Mouse (Mus musculus) CD4-positive helper T cell, adult 2 months (primary cell): ENCODE data around the gene Pax7.

Experiments used
- DNase-seq: peaks from one replicate; pipeline ENCODE4 v3.0.0-alpha.2; 2012; ENCODE audit warnings: low read depth, missing footprints, low spot score

The Pax7 gene

DNA sequence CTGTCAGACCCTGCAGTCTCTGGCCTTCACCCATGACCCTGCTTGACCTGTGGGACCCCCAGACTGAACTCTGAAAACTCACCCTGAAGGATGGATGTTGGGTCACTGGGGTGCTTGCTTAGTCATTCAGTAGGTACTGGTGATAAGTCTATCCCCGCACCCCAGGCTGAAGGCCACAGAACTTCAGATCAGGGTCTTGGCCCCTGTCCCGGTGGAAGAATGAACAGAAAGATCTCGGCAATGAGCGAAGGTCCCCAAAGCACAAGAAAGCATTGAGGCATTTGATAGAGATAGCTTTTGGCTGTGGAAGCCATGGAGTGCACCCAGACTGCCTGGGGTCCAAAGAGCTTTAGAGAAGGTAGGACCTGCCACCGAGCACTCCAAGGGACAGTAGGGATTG, 82.4 kb downstream of the Pax7 start:
- DNase-seq, result no peak

DNA sequence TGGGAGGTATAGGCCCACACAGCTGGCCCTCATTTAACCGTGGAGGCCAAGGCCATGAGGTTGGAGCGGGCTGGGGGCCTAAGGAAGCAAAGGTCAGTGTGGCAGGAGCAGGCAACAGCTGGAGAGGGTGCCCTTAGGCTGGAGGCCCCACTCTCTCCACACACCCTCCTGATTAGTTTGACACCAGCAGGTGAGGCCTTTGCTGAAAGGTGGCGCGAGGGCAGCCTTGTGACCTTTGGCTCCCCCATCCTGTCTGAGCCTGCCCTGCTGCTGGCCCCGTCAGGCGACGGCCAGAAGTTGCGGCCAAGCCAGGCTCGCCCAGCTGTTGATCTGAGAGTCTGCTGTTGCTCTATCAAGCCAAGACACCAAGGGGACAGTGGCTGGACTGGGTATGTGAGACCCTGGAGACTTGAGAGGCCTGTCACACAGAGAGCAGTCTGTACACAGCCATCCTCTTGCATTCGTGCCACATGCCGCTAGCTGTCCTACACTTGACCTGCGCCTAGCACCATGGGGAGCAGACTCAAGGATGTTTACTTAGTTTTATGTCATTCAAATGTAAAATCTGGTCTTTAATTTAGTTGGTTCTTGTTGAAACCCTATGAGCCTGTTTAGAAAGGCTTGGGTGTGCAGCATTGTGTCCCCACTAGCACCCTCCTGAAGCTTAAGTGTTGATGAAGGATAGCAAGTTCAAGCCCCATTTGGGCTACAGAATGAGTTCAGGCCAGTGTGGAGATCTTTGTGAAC, 86.0 kb downstream of the Pax7 start:
- no peak for DNase-seq

DNA sequence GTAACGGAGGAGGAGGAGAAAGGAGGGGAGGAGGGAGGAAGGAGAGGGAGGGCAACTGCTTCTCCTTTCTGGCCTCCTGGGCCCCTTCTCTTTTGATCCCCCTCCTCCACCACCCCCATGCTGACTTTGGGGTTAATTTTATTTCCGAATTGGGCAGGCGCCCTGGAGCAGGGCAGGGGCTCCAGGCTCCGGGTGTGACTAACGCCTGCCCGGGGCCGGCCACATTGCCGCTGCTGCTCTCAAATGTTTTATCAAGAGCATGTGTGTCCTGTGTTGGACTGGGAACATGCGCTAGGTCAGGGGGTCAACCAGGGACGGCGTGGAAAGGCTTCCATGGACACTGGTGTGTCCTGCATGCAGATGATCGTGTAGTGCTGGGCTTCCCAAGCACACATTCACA, 87.2 kb downstream of the Pax7 start:
- no peak for DNase-seq

GRCm38 (mm10) chr4:139744765-139745395, 88.4 kb downstream of the Pax7 start:
- no peak for DNase-seq

- DNase-seq, result no peak
Observed at GRCm38 (mm10) chr4:139743626-139744025, 89.7 kb downstream of the Pax7 start.

- no peak for DNase-seq
Observed at GRCm38 (mm10) chr4:139737035-139737434, 96.3 kb downstream of the Pax7 start.

DNA sequence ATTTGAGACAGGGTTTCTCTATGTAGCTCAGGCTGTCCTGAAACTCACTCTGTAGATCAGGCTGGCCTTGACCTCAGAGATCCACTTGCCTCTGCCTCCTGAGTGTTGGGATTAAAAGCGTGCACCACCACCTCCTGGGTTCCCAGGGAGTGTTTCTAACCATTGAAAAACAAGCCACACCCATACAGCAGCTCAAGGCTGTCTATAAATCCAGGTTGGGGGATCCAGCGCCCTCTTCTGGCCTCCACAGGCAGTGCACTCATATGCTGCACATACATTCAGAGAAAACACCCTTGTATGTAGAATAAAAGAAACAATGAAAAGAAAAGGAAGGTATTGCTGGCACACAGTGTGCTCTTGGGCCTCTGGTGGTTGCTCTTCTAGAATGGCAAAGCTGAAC, 106.2 kb downstream of the Pax7 start:
- no peak for DNase-seq

DNA sequence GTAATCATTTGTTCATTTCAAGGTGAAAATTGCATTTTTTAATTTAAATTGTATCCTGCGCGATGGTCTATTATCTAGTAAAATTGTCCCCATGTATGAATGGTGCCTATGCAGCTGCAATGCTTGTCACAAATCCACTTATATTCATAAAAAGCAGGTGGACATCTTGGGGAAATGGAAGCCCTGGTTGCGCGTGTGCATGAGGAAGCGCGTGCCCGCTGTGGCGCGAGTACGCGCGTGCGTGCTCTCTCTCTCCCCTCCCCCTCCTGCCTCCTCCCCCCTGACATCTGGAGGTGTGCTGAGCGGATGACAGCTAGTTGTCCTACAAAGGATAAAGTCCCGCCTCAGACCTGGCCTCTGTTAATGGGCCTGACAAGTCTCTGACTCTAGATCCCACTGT, 107.9 kb downstream of the Pax7 start:
- no peak for DNase-seq

- DNase-seq, result no peak
Observed at GRCm38 (mm10) chr4:139724296-139724695, 109.0 kb downstream of the Pax7 start.

DNA sequence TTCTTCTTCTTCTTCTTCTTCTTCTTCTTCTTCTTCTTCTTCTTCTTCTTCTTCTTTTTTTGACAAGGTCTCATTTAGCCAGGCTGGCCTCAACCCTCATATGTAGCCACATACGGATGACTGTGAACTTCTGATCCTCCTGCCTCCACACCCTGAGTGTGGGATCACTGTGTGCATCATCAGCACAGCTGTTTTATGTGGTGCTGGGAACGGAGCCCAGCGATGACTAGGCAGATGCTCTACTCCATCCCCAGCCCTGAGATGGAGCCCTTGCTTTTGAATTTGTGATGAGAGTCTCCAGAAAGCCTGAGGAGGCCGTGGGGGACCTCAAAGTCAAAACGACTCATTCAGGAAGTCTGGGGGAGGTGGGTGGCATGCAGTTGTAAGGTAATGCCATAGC, 114.3 kb downstream of the Pax7 start:
- no peak for DNase-seq

DNA sequence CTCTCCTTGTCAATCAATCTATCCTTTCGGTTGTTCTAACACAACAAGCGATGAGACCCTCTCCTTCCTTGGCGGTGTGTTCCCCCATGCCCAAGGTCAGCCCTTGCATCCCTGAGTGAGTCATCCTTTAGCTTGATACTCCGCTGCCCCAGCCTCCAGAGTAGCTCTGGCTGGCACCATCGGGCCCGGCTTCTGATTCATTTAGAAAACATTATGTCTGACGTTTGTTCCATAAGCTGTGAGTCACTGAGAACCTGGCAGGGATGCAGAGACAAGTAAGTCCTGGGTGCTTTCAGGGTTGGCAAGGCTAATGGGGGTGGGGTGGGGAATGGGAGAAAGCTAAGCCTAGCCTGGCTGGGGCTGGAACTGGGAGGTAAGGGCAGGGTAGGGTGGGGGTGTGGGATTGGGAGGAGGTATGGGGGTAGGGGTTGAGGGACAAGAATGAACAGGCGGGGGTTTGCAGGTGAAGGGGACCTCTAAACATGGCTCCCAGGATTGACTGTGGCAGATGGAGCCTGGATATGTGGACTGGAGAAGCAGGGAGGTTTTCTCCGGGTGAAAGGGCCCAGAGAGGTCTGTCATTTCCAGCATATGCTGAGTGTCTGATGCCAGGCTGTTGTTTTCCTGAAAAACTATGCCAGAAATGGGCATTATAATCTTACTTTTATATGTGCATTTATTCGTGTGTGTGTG, 116.7 kb downstream of the Pax7 start:
- DNase-seq, result no peak

DNA sequence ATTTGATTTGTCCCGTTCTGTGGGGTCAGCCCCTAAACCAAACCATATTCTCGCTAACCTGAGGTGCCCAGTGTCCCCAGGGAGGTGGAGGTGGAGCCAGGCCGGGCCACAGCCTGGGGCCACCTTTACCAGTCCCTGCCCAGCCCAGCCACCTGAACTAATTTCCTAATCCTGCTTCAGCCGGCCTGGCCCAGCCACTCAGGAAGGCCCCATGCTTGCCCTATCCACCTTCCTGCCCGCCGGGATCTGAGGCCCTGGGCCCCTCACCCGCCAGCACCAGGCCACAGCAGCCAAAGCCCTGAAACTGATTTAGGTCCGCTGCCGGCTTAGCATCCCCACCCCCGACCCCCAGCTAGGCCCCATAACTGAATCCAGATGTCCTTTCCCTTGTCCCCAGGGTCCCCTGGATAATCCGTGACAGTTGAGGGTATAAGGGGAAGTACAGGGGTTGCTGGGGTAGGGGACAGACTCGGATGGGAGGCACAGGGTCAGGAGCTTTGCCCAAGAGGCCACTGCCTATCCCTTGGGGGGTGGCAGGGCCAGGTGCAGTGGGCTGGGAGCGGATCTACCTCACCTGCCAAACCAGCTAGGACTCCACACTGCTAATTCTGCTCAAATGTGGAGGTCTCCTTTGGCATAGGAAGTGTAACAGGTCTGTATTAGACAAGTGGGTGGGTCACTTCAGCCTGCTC, 117.9 kb downstream of the Pax7 start:
- no peak for DNase-seq

DNA sequence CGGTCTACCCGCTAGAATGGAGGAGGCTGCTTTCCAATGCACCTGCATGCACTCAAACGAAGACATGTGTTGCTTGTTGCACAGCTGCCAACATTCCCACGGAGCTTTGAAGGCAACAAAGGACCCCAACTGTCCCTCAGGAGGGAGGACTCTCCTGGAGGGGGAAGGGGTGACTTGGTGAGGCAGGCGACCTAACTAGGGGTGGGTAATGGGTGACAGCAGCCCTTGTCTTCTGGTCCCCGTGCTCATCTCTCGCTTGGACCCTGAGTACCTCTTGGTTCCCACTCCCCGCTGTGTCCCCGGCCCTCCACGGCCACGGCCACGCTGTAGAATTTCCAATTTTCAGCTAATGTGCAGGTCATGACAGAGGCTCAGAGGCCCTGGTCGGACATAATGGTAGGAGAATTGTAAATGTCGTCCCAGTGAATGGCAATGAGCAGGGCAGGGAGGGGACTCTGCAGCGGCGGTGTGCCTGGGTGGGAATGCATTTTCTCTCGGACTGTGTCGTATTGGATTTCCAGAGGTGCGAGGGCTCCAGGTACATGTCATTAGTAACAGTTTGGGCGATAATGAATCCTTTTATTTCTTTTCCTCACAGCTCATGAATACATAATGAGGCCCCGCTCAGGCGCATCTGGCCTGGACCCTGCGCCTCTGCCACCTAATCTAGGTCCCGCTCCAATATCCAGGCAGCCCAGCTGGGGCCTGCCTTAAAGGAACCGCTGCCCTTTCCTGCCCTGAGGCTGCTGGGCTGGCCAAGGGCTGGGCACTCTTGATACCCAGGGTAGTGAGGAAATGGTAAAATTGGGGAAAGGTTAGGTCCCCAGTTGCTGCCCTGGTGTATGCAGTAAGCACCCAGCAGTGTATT, 122.6 kb downstream of the Pax7 start:
- DNase-seq, result no peak

DNA sequence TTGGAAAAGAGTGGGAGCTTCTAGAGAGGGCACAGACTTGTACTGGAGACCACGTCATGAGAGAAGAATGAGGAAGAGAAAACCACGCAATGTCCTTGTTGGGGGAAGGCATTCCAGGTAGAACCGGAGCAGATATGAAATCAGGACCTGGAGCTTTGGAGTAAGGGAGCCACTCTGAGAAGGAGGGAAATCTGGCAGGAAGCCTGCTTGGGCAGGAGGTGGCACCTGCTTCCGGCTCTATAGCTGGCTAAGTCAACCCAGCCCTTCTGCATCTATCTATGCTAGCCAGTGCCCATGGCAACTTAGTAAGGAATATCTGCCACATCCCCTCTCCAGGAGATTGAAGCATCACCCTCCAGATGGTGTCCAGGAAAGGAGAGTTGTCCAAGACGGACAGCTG, 127.3 kb downstream of the Pax7 start:
- no peak for DNase-seq

DNA sequence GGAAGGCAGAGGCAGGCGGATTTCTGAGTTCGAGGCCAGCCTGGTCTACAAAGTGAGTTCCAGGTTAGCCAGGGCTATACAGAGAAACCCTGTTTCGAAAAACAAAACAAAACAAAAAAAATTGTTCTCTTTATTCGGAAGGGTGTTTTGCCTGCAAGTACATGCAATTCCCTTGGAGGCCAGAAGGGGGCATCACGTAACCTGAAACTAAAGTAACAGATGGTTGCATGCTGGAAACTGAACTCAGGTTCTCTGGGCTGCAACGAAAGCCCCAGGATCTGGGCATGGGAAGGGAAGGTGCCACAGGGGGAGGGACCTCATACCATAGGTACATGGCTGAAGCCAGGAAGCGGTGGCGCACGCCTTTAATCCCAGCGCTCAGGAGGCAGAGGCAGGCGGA, 129.9 kb downstream of the Pax7 start:
- DNase-seq, result no peak

GRCm38 (mm10) chr4:139702914-139703313, 130.4 kb downstream of the Pax7 start:
- DNase-seq, result no peak

GRCm38 (mm10) chr4:139698602-139699001, 134.7 kb downstream of the Pax7 start:
- DNase-seq, result no peak

DNA sequence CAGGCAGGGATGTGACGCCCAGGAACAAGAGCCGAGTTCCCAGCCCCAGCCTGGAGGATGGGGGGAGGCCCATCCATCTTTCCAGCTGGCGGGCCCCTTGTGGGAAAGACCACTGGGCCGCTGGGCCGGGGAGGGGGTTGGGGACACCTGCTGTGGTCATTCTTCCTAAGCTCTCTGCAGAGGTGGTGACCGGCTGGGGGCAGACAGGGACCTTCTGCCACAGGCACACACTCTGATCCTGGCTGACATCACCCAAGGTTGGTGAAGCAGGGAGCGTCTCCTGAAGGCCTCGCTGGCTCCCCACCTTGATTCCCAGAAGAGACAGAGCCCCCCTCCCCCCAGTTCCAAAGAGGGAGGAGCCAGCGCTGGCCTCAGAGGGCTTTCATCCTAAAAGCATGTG, 135.6 kb downstream of the Pax7 start:
- no peak for DNase-seq

GRCm38 (mm10) chr4:139693315-139693714, 140.0 kb downstream of the Pax7 start:
- DNase-seq, result no peak

DNA sequence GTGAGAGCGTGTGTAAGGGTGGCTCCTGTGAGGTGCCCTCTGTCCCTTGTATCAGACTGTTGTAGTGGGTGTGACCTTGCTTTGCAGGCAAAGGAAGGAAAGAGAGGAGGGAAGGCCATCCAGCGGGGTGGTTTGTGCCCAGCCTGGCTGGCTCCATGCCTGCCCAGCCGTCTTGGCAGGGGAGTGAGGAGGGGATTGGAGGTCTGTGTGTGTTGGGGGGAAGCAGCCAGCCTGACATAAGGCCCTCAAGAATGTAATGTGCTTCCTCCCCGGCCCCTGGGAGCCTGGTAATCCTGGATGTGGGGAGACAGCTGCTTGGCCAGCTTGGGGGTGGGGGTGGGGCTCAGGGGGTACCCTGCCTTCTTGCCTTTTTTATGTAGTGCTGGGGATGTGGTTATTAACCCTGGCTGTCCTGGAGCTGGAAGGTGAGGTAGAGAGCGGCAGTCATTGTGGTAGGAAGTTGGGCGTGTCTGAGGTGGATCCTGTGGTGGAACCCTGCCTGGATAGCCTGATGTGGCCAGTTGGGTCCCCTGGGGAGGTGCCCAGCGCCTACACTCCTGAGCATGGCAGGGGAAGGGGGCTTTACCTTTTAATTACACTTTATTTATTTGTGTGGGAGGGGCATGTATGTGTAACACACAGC, 143.6 kb downstream of the Pax7 start:
- no peak for DNase-seq

- no peak for DNase-seq
Observed at GRCm38 (mm10) chr4:139688058-139688457, 145.3 kb downstream of the Pax7 start.
